Mouse (Mus musculus) C2C12 (cell line): ENCODE results near the gene Acot2. TPM values are rescaled to one million over a fixed set of nuclear protein-coding genes. Genes with fewer than 3 reads are reported as not detected.
"Not testable (repeated sequence)": the region's sequence is repeated elsewhere in the genome, so short reads cannot be mapped to it uniquely, and the experiment has no call there.

Experiments used
- H3K27me3 ChIP-seq: one replicate; pipeline ENCODE4 v1.6.1; 2011; ENCODE audit not compliant: control insufficient read depth, insufficient read depth, insufficient read length
- H3K36me3 ChIP-seq: one replicate; pipeline ENCODE4 v1.6.1; 2011; ENCODE audit not compliant: control insufficient read depth, insufficient read depth
- H3K4me3 ChIP-seq: one replicate; pipeline ENCODE4 v1.5.1; 2011; ENCODE audit warnings: mild to moderate bottlenecking, control low read depth; ENCODE audit not compliant: poor library complexity, insufficient read depth, severe bottlenecking
- H3K79me2 ChIP-seq: one replicate; pipeline ENCODE4 v1.6.1; 2011; ENCODE audit not compliant: control insufficient read depth, insufficient read depth
- H3K79me3 ChIP-seq: one replicate; pipeline ENCODE4 v1.6.1; 2011; ENCODE audit warnings: low read depth, control low read depth
- H3ac ChIP-seq: one replicate; pipeline ENCODE3; 2011; ENCODE audit warnings: low read depth; ENCODE audit not compliant: control insufficient read depth, insufficient read length
- CEBPB ChIP-seq: IDR thresholded peaks from one replicate; pipeline ENCODE4 v1.6.1; 2011; ENCODE audit warnings: low read depth, mild to moderate bottlenecking, control low read depth, moderate library complexity
- CTCF ChIP-seq: IDR thresholded peaks from one replicate; pipeline ENCODE4 v1.5.1; 2011; ENCODE audit not compliant: control insufficient read depth, insufficient read depth, insufficient read length
- FOSL1 ChIP-seq: IDR thresholded peaks from one replicate; pipeline ENCODE4 v1.8.0; 2011; ENCODE audit warnings: mild to moderate bottlenecking, low read length; ENCODE audit not compliant: poor library complexity, insufficient read depth, severe bottlenecking
- MAX ChIP-seq: IDR thresholded peaks from one replicate; pipeline ENCODE4 v1.6.1; 2011; ENCODE audit warnings: mild to moderate bottlenecking, control low read depth
- MYOD1 ChIP-seq: IDR thresholded peaks from one replicate; pipeline ENCODE4 v1.6.1; 2011; ENCODE audit warnings: low read depth; ENCODE audit not compliant: control insufficient read depth, insufficient read length
- MYOG ChIP-seq: IDR thresholded peaks from one replicate; pipeline ENCODE4 v1.6.1; 2011; ENCODE audit not compliant: control insufficient read depth, insufficient read length; ENCODE audit errors: extremely low read depth
- USF1 ChIP-seq: IDR thresholded peaks from one replicate; pipeline ENCODE4 v1.6.1; 2011; ENCODE audit warnings: low read depth, mild to moderate bottlenecking, control low read depth, moderate library complexity
- long read RNA-seq, 2 experiments: library from polyadenylated mRNA; unstranded; transcript quantifications; one replicate each; pipeline ENCODE4 v2.0.0; 2019 to 2020
- polyA plus RNA-seq: library from polyadenylated mRNA; unstranded; fragments of >200 nt; fragmentation: generic; extraction: Trizol; gene quantifications from one replicate; pipeline ENCODE4 v1.2.1, GENCODE M21; 2012; ENCODE audit warnings: missing spikeins

Gene Acot2
- 2.6 TPM for polyA plus RNA-seq
- long read RNA-seq, experiment 1, transcript Acot2-201 (3 exons, 2,196 nt), result major isoform, 13 of 21 reads
- long read RNA-seq, experiment 1, partial matches to known transcripts, result 8 of 21 reads
- long read RNA-seq, experiment 1, other reads (novel, unspliced or antisense), result 0 of 21 reads
- long read RNA-seq, experiment 2, transcript Acot2-201 (3 exons, 2,196 nt), result major isoform, 27 of 27 reads
- long read RNA-seq, experiment 2, partial matches to known transcripts, result 0 of 27 reads
- long read RNA-seq, experiment 2, other reads (novel, unspliced or antisense), result 0 of 27 reads

GRCm38 (mm10) chr12:83987583-83988441 lies at the start of gene Acot2:
Gene Acot2, plus strand, starts transcription at chr12:83987861.
- H3K36me3 ChIP-seq, result no peaks in the 10 kb centered on the region
- no peak for TF ChIP-seq MYOG
- TF ChIP-seq FOSL1, result no peak
- TF ChIP-seq MYOD1, result no peak
- TF ChIP-seq CTCF, result no peak
- no peak for TF ChIP-seq MAX
- TF ChIP-seq USF1, result no peak
- no peak for TF ChIP-seq CEBPB
- peak within 1 kb of the TSS; percentile 70 for H3ac ChIP-seq
- H3K79me2 ChIP-seq, result no peaks in the 10 kb centered on the region
- no peaks in the 10 kb centered on the region for H3K27me3 ChIP-seq
- peak within 1 kb of the TSS; percentile 36 for H3K4me3 ChIP-seq
- H3K79me3 ChIP-seq, result no peaks in the 10 kb centered on the region

DNA sequence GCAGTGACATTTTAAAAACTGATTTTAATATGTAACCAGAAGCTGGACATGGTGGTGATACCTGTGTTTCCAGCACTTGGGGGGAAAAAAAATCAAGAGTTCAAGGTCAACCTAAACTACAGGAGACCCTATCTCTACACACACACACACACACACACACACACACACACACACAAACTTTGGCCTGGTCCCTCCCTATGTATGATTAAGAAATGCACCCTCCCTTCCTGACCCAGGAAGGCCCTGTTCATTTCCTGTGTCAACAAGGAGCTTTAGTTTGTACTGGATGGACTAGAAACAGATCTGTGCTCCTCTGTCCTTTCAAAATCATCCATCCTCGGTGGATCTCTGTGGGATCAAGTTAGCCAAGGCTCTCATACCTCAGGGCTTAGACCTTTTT lies 49.1 kb upstream of the Acot2 start:
- not testable (repeated sequence) for H3K27me3 ChIP-seq, H3K79me3 ChIP-seq, H3K4me3 ChIP-seq, H3K36me3 ChIP-seq, H3K79me2 ChIP-seq, H3ac ChIP-seq

GRCm38 (mm10) chr12:83939332-83939731 lies 48.3 kb upstream of the Acot2 start:
- no peaks in the 10 kb centered on the region for H3K79me2 ChIP-seq
- no peaks in the 10 kb centered on the region for H3K79me3 ChIP-seq
- H3K27me3 ChIP-seq, result no peaks in the 10 kb centered on the region
- no peak overlapping the region for H3K4me3 ChIP-seq
- no peaks in the 10 kb centered on the region for H3K36me3 ChIP-seq
- no peak for TF ChIP-seq MAX
- no peak for TF ChIP-seq MYOG
- no peak for TF ChIP-seq USF1
- no peak for TF ChIP-seq CTCF
- no peak for TF ChIP-seq MYOD1
- TF ChIP-seq FOSL1, result no peak
- no peak for TF ChIP-seq CEBPB
- no peak overlapping the region for H3ac ChIP-seq

GRCm38 (mm10) chr12:83940031-83940430 lies 47.6 kb upstream of the Acot2 start:
- Histone ChIP-seq H3ac (no peak overlapping the region), H3K79me2 (no peaks in the 10 kb centered on the region), H3K4me3 (no peak overlapping the region), H3K79me3 (no peaks in the 10 kb centered on the region), H3K27me3 (no peaks in the 10 kb centered on the region), H3K36me3 (no peaks in the 10 kb centered on the region)
- TF ChIP-seq CTCF (no peak), FOSL1 (no peak), MAX (no peak), USF1 (no peak), CEBPB (no peak), MYOD1 (no peak), MYOG (no peak)

- H3K4me3 ChIP-seq, result no peak overlapping the region
- H3K79me2 ChIP-seq, result no peaks in the 10 kb centered on the region
- H3ac ChIP-seq, result no peak overlapping the region
- H3K27me3 ChIP-seq, result no peaks in the 10 kb centered on the region
- no peaks in the 10 kb centered on the region for H3K36me3 ChIP-seq
- H3K79me3 ChIP-seq, result no peaks in the 10 kb centered on the region
- TF ChIP-seq FOSL1 (no peak), CTCF (no peak), MAX (no peak), USF1 (no peak), MYOD1 (no peak), CEBPB (no peak), MYOG (no peak)
Observed at GRCm38 (mm10) chr12:83941938-83942337, 45.7 kb upstream of the Acot2 start.

DNA sequence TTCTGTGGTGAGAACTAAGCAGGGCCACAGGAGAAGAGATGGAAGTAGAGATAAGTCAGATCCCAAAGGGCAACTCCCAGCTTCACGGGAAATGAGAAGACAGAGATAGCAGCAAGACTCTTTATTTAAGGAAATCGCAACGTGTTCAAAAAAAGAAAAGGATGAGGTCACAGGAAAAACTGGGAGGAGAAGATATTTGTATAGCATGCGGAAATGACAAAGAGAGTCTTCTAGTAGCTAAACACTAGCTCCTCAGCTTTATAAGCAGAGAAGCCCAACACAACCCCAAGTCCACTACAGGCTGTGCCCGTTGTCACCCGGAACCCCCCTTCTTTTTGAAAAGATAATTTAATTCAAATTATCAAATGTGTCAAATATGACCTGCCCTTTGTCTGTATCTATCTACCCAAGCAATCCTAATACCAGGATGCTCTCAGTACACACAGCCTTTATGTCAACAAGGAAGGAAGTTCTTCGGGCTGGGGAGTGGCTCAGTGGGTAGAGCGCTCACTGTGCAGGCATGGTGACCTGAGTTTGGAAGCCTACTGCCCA lies 40.3 kb upstream of the Acot2 start:
- no peak for TF ChIP-seq FOSL1
- TF ChIP-seq MAX, result no peak
- no peak for TF ChIP-seq CEBPB
- no peak for TF ChIP-seq CTCF
- TF ChIP-seq MYOD1, result no peak
- no peak for TF ChIP-seq USF1
- no peak for TF ChIP-seq MYOG
- Histone ChIP-seq H3K36me3 (peaks cover 9% of the 10 kb centered on the region), H3K79me2 (peaks cover 21% of the 10 kb centered on the region), H3K79me3 (peaks cover 12% of the 10 kb centered on the region), H3K4me3 (no peak overlapping the region), H3K27me3 (no peaks in the 10 kb centered on the region), H3ac (no peak overlapping the region)
